Mouse (Mus musculus) embryonic facial prominence, embryonic 13.5 days (tissue): Measurements from ENCODE around the gene Ank2. TPM values are rescaled to one million over a fixed set of nuclear protein-coding genes. Genes with fewer than 3 reads are reported as not detected.

Experiments used
- ATAC-seq: fragments of 200-750 bp; cut with Nextera tagmentation; 2 replicates; pipeline ENCODE4 v1.8.0; 2017; ENCODE audit warnings: low read depth; ENCODE audit not compliant: insufficient number of reproducible peaks, insufficient read depth, low FRiP score, low TSS enrichment
- H3K27ac ChIP-seq: fragments of 300-500 bp; sonication (generic); 2 replicates; pipeline ENCODE4 v1.5.1; 2015; ENCODE audit warnings: moderate library complexity, mild to moderate bottlenecking, inconsistent platforms
- H3K27me3 ChIP-seq: fragments of 300-500 bp; sonication (generic); 2 replicates; pipeline ENCODE4 v1.6.1; 2015; ENCODE audit warnings: mild to moderate bottlenecking, inconsistent platforms
- H3K36me3 ChIP-seq: fragments of 300-500 bp; sonication (generic); 2 replicates; pipeline ENCODE4 v1.6.1; 2015; ENCODE audit warnings: mild to moderate bottlenecking, inconsistent platforms
- H3K4me1 ChIP-seq: fragments of 300-500 bp; sonication (generic); 2 replicates; pipeline ENCODE4 v1.6.1; 2015; ENCODE audit warnings: inconsistent platforms
- H3K4me2 ChIP-seq: fragments of 300-500 bp; sonication (generic); 2 replicates; pipeline ENCODE4 v1.6.1; 2015; ENCODE audit warnings: moderate library complexity, mild to moderate bottlenecking, inconsistent platforms
- H3K4me3 ChIP-seq: fragments of 300-500 bp; sonication (generic); 2 replicates; pipeline ENCODE4 v1.5.1; 2015; ENCODE audit warnings: mild to moderate bottlenecking, inconsistent platforms
- H3K9ac ChIP-seq: fragments of 300-500 bp; sonication (generic); 2 replicates; pipeline ENCODE4 v1.6.1; 2015; ENCODE audit warnings: mild to moderate bottlenecking, inconsistent platforms
- H3K9me3 ChIP-seq: fragments of 300-500 bp; sonication (generic); 2 replicates; pipeline ENCODE4 v1.6.1; 2016; ENCODE audit warnings: inconsistent platforms
- WGBS: fragments of 180-500 bp; shearing (Covaris S2); methylation state at CpG from one replicate; pipeline ENCODE4 v1.1.7; 2015; ENCODE audit warnings: mixed read lengths; 5-methylcytosine and 5-hydroxymethylcytosine counted together
- microRNA counts: library from miRNA; unstranded; fragments of <30 nt; microRNA quantifications from one replicate; lab custom pipeline; 2016
- microRNA-seq: library from miRNA; unstranded; fragments of <30 nt; microRNA quantifications from one replicate; pipeline ENCODE4, GENCODE M21; 2016
- polyA plus RNA-seq: library from polyadenylated mRNA; unstranded; fragments of >200 nt; fragmentation: Nextera tagmentation; extraction: Ambion mirVana; gene quantifications from 2 replicates; pipeline ENCODE4 v1.2.1, GENCODE M21; 2015

Ank2 gene
- polyA plus RNA-seq, 1 experiment from 2014 or later, result 33.4 TPM

GRCm38 (mm10) chr3:126886644-126887043 lies 612.5 kb downstream of the Ank2 start:
- Histone ChIP-seq H3K27me3 (no peaks in the 10 kb centered on the region), H3K36me3 (no peaks in the 10 kb centered on the region), H3K9me3 (no peaks in the 10 kb centered on the region), H3K27ac (no peak overlapping the region), H3K9ac (no peak overlapping the region), H3K4me1 (no peaks in the 10 kb centered on the region), H3K4me2 (no peak overlapping the region), H3K4me3 (no peak overlapping the region)
- WGBS, result 89% methylated on average over 4 of the region's 4 CpGs
- ATAC-seq, result no peak

DNA sequence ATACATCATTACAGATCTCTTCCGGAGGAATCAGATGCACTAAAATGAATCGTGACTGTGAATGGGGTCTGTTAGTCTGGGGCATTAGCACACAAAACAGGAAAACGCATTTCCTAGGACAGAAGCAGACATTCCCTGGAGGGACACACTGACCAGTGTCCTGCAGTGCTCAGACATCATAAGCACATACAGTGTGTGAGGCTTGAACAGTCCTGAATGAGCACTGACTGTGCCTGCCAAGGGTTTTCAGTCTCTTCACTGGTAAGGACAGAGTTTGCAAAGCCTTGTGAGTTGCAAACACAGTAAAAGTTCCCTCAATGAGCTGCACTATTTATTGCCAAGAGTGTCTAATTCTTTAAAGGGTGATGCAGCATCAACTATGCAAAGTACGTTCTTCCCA lies 613.1 kb downstream of the Ank2 start:
- Histone ChIP-seq H3K4me2 (no peak overlapping the region), H3K4me3 (no peak overlapping the region), H3K27me3 (no peaks in the 10 kb centered on the region), H3K36me3 (no peaks in the 10 kb centered on the region), H3K4me1 (no peaks in the 10 kb centered on the region), H3K27ac (no peak overlapping the region), H3K9me3 (no peaks in the 10 kb centered on the region), H3K9ac (no peak overlapping the region)
- ATAC-seq, result no peak
- 73% methylated on average over 4 of the region's 4 CpGs for WGBS

GRCm38 (mm10) chr3:126878233-126878632 lies 620.9 kb downstream of the Ank2 start:
- Histone ChIP-seq H3K4me1 (no peaks in the 10 kb centered on the region), H3K27me3 (no peaks in the 10 kb centered on the region), H3K9me3 (no peaks in the 10 kb centered on the region), H3K9ac (no peak overlapping the region), H3K27ac (no peak overlapping the region), H3K36me3 (no peaks in the 10 kb centered on the region), H3K4me3 (no peak overlapping the region), H3K4me2 (no peak overlapping the region)
- no peak for ATAC-seq
- 50% methylated on average over 1 of the region's 1 CpGs for WGBS

MicroRNAs encoded within 50 kb of the gene (microRNA counts, 519-probe panel; counts per million panel counts)
- microRNA mmu-miR-302a (lab: Ali Mortazavi, UCI) (236 counts per million, percentile 44 among the panel's probes with 10 or more counts), microRNA mmu-miR-302b (lab: Ali Mortazavi, UCI) (236 counts per million, percentile 44 among the panel's probes with 10 or more counts), microRNA mmu-miR-302c (lab: Ali Mortazavi, UCI) (236 counts per million, percentile 44 among the panel's probes with 10 or more counts), microRNA mmu-miR-302d (lab: Ali Mortazavi, UCI) (236 counts per million, percentile 44 among the panel's probes with 10 or more counts), microRNA mmu-miR-367 (lab: Ali Mortazavi, UCI) (3,043 counts per million, percentile 70 among the panel's probes with 10 or more counts)

Small RNAs within 50 kb of the gene (microRNA-seq; reads per million reads assigned to microRNA genes)
- gene Gm44494, result not detected
- 234 reads per million, percentile 64 among the genes with 10 or more reads in this experiment for gene Mir302a
- gene Mir302b, result 145 reads per million, percentile 58 among the genes with 10 or more reads in this experiment
- 22.0 reads per million, percentile 36 among the genes with 10 or more reads in this experiment for gene Mir302c
- 190 reads per million, percentile 62 among the genes with 10 or more reads in this experiment for gene Mir302d
- not detected for gene Mir367

Other genes starting within 250 kb of the Ank2 start
- 60.0 and 69.1 TPM in 2 replicates for gene Larp7, start 54.0 kb upstream of the Ank2 start, polyA plus RNA-seq
- gene Zgrf1, start 54.1 kb upstream of the Ank2 start, polyA plus RNA-seq, result 12.0 and 12.2 TPM in 2 replicates
- gene Neurog2, start 133.8 kb upstream of the Ank2 start, polyA plus RNA-seq, result 0.26 and 0.32 TPM in 2 replicates